Mouse (Mus musculus) intestine, embryonic 16.5 days (tissue): Measurements from ENCODE around the gene Tarbp1. TPM values are rescaled to one million over a fixed set of nuclear protein-coding genes. Genes with fewer than 3 reads are reported as not detected.
"Not testable (repeated sequence)": the region's sequence is repeated elsewhere in the genome, so short reads cannot be mapped to it uniquely, and the experiment has no call there.

Experiments
- ATAC-seq: fragments of 200-750 bp; cut with Nextera tagmentation; 2 replicates; pipeline ENCODE4 v1.8.0; 2017; ENCODE audit warnings: moderate TSS enrichment, moderate library complexity
- H3K27ac ChIP-seq: fragments of 300-500 bp; sonication (generic); 2 replicates; pipeline ENCODE4 v1.5.1; 2014; ENCODE audit warnings: mild to moderate bottlenecking, low read length
- H3K27me3 ChIP-seq: fragments of 300-500 bp; sonication (generic); replicated peaks from 2 replicates; pipeline ENCODE4 v1.6.1; 2014; ENCODE audit warnings: low read length, control low read depth, mixed read lengths; ENCODE audit not compliant: control insufficient read depth, insufficient read depth
- H3K36me3 ChIP-seq: fragments of 300-500 bp; sonication (generic); 2 replicates; pipeline ENCODE4 v1.6.1; 2014; ENCODE audit warnings: low read length, control low read depth; ENCODE audit not compliant: control insufficient read depth, insufficient read depth
- H3K4me1 ChIP-seq: fragments of 300-500 bp; sonication (generic); 2 replicates; pipeline ENCODE4 v1.6.1; 2014; ENCODE audit warnings: low read length, control low read depth, mixed read lengths; ENCODE audit not compliant: control insufficient read depth, insufficient read depth
- H3K4me2 ChIP-seq: fragments of 300-500 bp; sonication (generic); 2 replicates; pipeline ENCODE4 v1.6.1; 2014; ENCODE audit warnings: low read depth, low read length, control low read depth
- H3K4me3 ChIP-seq: fragments of 300-500 bp; sonication (generic); 2 replicates; pipeline ENCODE4 v1.5.1; 2014; ENCODE audit warnings: mild to moderate bottlenecking, low read length
- H3K9ac ChIP-seq: fragments of 300-500 bp; sonication (generic); 2 replicates; pipeline ENCODE4 v1.6.1; 2014; ENCODE audit warnings: low read depth, low read length
- H3K9me3 ChIP-seq: fragments of 300-500 bp; sonication (generic); 2 replicates; pipeline ENCODE4 v1.6.1; 2016; ENCODE audit warnings: low read length, control low read depth; ENCODE audit not compliant: control insufficient read depth
- WGBS: fragments of 180-500 bp; shearing (Covaris S2); extraction: QIAGEN DNeasy Blood & Tissue Kit; methylation state at CpG from one replicate; pipeline ENCODE4 v1.1.7; 2014; 5-methylcytosine and 5-hydroxymethylcytosine counted together
- polyA plus RNA-seq: library from polyadenylated mRNA; unstranded; fragments of >200 nt; fragmentation: Nextera tagmentation; extraction: Ambion mirVana; gene quantifications from 2 replicates; pipeline ENCODE4 v1.2.1, GENCODE M21; 2015

Tarbp1 gene
- polyA plus RNA-seq, 1 experiment from 2014 or later: 1.6 TPM

DNA sequence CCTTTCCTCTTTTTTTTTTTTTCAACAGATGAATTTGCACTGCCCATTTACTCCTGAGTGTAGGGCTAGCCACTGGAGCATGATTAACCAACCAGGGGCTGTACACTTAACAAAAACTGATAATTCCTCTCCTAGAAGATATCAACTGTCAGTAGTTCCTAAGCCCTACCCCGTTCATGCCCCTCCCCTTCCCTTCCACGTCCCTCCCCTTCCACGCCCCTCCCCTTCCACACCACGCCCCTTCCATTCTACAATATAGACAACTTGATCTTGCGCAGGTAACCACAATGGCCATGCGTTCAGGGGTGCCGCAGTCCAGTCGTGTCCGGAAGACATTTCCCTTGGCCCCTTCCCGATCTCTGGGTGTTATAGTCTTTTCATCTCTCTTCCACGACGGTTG, 20.6 kb upstream of the Tarbp1 start:
- Histone ChIP-seq H3K9me3 (no peaks in the 10 kb centered on the region), H3K9ac (no peak overlapping the region), H3K4me3 (no peak overlapping the region), H3K27me3 (no peaks in the 10 kb centered on the region), H3K27ac (no peak overlapping the region), H3K36me3 (no peaks in the 10 kb centered on the region), H3K4me2 (no peak overlapping the region), H3K4me1 (peaks cover 5% of the 10 kb centered on the region; the same call in 1 of the 2 replicates)
- no peak for ATAC-seq
- 80% methylated on average over 12 of the region's 12 CpGs for WGBS

DNA sequence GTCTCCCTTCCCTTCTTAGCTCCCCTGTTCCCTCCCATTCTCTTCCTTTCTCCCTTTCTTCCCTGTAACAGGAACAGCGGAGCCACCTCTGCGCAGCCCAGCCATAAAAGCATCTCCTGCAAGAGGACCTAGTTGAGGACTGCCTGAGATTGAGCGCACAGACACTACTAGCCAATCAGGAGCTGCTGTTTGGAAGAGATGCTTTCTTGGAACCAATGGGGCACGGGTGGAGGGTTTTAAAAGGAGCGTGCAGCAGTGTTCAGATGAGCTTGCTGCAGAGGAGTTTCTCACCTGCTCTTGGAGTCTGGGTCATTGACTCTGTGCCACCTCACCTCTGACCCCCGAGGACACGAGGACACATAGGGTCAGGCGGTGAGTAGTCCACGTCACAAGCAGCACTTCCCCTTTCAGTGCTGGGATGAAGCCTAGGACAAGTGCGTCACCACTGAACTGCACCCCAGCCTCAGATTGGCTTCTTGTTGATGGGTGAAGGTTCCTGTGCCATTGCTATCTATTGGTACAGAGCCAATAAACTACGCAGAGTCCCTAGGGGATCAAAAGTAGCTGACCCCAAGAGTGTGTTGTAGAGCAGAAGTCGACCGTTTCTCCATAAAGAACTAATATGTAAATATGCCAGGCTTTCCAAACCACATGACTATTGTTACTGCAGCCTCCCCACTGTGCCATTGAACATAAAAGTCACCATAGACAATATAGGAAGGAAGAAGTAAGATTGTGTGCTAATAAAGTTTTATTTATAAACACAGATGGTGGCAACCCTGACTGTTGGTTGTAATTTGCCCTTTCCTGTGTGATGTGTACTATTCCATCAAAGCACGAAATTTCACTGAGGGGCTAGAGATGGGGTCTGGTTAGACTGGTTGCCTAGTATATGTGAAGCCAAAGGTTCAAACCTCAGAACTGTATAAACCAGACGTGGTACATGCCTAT, 19.6 kb upstream of the Tarbp1 start:
- H3K36me3 ChIP-seq: no peaks in the 10 kb centered on the region
- H3K4me2 ChIP-seq: no peak overlapping the region
- H3K4me3 ChIP-seq: no peak overlapping the region
- H3K27me3 ChIP-seq: no peaks in the 10 kb centered on the region
- H3K9ac ChIP-seq: no peak overlapping the region
- no peak overlapping the region for H3K27ac ChIP-seq
- no peaks in the 10 kb centered on the region for H3K9me3 ChIP-seq
- ATAC-seq: no peak
- 77% methylated on average over 15 of the region's 15 CpGs for WGBS
- H3K4me1 ChIP-seq: peaks cover 5% of the 10 kb centered on the region; the same call in 1 of the 2 replicates

DNA sequence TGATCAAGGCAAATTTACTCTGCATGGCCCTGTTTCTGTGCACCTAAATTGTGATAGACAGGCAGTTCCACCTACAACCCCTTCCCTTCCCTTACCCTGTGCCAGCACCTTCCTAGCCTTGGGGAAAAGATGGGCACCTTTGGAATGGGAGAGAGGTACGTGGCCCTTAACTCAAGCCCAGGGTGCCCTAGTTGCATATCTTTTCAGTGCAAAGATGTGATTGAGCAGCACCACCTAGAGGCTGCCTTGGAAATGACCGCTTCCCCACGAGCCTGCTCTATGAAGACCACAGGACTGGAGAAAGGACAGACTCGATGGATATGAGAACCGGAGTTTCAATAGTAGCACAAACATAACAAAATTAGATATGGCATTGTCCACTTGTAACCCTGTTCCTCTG, 8.1 kb upstream of the Tarbp1 start:
- no peak overlapping the region for H3K4me2 ChIP-seq
- WGBS: 5% methylated on average over 5 of the region's 5 CpGs
- no peaks in the 10 kb centered on the region for H3K9me3 ChIP-seq
- no peaks in the 10 kb centered on the region for H3K27me3 ChIP-seq
- H3K36me3 ChIP-seq: no peaks in the 10 kb centered on the region
- no peak overlapping the region for H3K9ac ChIP-seq
- H3K4me3 ChIP-seq: no peak overlapping the region
- H3K27ac ChIP-seq: no peak overlapping the region
- ATAC-seq: peak; percentile 66
- H3K4me1 ChIP-seq: peaks cover 5% of the 10 kb centered on the region; the same call in 1 of the 2 replicates

DNA sequence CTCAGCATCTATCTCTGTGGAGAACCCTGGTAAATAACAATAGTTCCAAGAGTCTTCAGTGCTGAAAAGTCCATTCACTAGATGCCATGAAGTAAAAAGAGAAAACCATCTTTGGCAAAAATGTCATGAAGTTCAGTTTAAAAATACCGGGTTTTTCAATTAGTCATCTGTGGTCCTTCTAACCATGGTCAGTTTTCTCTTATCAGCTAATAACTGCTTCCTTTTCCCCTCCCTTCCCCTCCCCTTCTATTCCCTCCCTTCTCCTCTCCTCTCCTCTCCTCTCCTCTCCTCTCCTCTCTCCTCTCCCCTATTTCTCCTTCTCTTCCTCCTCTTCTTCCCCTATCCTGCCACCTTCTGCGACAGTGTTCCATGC, 7.5 kb upstream of the Tarbp1 start:
- no peaks in the 10 kb centered on the region for H3K36me3 ChIP-seq
- H3K27me3 ChIP-seq: no peaks in the 10 kb centered on the region
- H3K27ac ChIP-seq: no peak overlapping the region
- no peak overlapping the region for H3K4me3 ChIP-seq
- no peak overlapping the region for H3K9ac ChIP-seq
- H3K4me1 ChIP-seq: peaks cover 5% of the 10 kb centered on the region; the same call in 1 of the 2 replicates
- ATAC-seq: no peak
- no peaks in the 10 kb centered on the region for H3K9me3 ChIP-seq
- 49% methylated on average over 2 of the region's 2 CpGs for WGBS
- no peak overlapping the region for H3K4me2 ChIP-seq

DNA sequence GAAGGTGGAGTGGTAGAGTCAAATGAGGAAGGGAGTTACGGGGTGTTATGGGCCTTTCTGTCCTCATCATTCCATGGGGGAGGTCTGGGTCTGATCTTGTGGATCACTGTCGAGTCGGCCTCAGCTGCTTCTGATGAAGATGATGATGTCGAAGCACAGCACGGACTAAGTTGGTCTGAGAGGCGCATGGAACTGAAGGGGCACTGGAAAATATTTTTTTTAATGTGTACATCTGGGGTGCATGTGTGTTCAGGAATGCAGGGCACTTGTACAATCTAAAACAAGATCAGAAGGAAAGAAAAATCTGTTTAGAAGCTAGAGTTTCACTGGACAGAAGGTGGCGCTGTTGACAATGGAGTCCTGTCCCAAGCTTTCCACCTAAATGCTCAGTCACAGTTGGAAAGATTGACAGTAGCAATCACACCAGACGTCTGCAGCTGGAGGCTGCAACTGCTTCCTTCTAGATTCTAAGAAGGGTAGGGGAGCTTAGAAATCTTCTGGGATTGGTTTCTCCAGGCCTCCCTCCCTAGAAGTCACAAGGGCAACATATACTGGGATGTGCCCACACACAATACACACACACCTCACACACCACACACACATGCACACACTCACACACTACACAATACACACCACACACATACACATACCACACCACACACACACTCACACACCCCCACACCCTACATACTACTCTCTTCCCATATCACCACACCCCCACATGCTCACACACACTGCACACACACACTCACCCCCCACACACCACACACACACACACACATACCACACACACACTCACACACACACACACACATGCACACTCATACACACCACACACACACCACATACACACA, 6.9 kb upstream of the Tarbp1 start:
- no peak overlapping the region for H3K4me3 ChIP-seq
- WGBS: 48% methylated on average over 8 of the region's 8 CpGs
- H3K27me3 ChIP-seq: no peaks in the 10 kb centered on the region
- ATAC-seq: 0 out of 2 replicates have a peak, but pooled peaks have one; percentile 10
- H3K27ac ChIP-seq: no peak overlapping the region
- H3K36me3 ChIP-seq: no peaks in the 10 kb centered on the region
- no peak overlapping the region for H3K9ac ChIP-seq
- H3K9me3 ChIP-seq: no peaks in the 10 kb centered on the region
- H3K4me1 ChIP-seq: peaks cover 5% of the 10 kb centered on the region; the same call in 1 of the 2 replicates
- no peak overlapping the region for H3K4me2 ChIP-seq

DNA sequence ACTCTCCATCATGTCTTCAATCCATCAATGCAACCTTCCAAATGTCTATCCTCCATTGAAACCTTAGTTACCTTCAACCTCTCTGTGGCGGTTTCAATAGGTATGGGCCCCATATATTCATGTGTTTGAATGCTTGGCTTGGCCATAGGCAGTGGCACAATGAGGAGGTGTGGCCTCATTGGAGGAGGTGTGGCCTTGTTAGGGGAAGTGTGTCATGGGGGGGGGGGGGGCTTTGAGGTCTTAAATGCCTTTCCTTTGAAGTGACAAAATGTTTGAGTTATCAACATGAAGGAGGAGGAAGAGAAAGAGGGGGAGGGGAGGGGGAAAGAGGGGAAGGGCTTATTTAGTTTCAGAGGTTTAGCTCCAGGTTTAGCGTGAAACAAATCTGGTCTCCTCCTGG, 5.5 kb upstream of the Tarbp1 start:
- ATAC-seq: no peak
- Histone ChIP-seq H3K36me3 (no peaks in the 10 kb centered on the region), H3K27me3 (no peaks in the 10 kb centered on the region), H3K27ac (no peak overlapping the region), H3K4me1 (peaks cover 5% of the 10 kb centered on the region; the same call in 1 of the 2 replicates), H3K9ac (no peak overlapping the region), H3K9me3 (no peaks in the 10 kb centered on the region), H3K4me3 (no peak overlapping the region), H3K4me2 (no peak overlapping the region)
- WGBS: 72% methylated on average over 2 of the region's 2 CpGs

DNA sequence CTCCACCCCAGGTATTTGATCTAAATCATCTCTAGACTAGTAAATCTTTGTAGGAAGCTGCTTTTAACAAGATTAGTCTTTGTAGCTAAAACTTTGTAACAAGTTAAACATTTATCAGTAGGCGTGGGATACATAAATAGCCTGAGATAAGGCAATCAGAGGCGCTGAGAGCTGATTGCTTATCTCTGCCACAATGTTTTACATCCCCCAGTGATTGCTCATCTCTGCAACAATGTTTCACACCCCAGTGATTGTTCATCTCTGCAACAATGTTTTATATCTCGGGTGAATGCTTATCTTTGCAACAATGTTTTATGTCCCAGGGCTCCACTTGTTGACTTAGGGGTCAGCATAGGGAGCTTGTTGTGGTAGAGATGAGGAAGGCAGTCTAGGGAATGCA, 3.8 kb upstream of the Tarbp1 start:
- no peak overlapping the region for H3K9ac ChIP-seq
- WGBS: 34% methylated on average over 3 of the region's 3 CpGs

DNA sequence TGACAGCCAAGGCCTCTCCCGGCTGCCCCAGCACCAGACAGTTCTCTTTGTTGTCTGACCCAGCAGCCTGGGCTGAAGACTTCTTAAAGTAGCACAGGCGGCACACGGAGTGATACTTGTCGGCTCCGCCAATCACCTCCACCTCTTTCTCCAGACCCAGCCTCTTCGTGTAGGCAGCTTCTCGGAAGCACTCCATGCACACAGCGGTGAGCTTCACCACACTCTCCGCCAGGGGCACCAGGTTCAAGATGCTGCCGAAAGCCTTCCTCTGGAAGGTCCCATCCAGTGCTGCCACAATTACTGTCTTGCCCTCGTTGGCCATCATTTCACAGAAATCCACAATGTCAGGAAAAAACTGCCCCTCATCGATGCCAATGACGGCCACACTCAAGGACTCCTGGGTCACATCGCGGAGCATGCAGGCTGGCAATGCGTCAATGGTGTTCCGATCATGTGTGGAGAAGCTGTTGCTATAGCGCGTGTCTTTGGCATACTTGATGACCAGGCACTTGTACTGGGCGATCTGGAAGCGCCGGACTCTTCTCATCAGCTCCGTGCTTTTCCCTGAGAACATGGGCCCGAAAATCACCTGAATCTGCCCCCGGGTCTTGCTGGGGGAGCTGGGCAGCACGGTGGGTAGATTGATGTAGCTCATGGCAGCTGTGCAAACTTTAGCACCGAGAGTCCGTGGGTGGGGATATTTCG, 1.4 kb upstream of the Tarbp1 start:
- not testable (repeated sequence) for ATAC-seq

More for the DNA sequence above, 3.8 kb upstream of the Tarbp1 start:
- Histone ChIP-seq H3K27me3 (no peaks in the 10 kb centered on the region), H3K4me1 (peaks cover 5% of the 10 kb centered on the region; the same call in 1 of the 2 replicates), H3K36me3 (no peaks in the 10 kb centered on the region), H3K9me3 (no peaks in the 10 kb centered on the region), H3K4me2 (no peak overlapping the region), H3K4me3 (no peak overlapping the region), H3K27ac (no peak overlapping the region)
- 0 out of 2 replicates have a peak, but pooled peaks have one; percentile 2 for ATAC-seq

DNA sequence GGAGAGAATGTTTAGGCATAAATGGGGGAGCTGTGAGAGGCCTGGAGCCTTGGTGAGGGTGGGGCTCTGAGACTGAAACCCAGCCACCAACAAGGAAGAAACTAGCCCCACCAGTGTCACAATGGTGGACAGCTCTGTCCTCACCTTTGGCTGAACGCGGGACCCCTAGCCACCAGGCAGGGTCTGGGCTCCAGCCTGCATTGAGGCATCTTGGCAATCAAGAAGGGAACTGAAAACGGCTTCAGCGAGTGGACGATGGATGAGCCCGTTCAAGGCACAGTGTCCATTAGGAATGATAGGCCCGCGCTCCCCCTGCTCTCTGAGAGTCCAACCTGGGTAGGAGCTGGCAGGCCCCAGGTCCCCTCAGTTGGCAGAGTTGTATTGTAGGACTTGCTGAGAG, 873 bp upstream of the Tarbp1 start:
- not testable (repeated sequence) for H3K27ac ChIP-seq, H3K36me3 ChIP-seq, H3K4me2 ChIP-seq, H3K4me3 ChIP-seq, H3K4me1 ChIP-seq, H3K9me3 ChIP-seq, H3K27me3 ChIP-seq, H3K9ac ChIP-seq, ATAC-seq
- WGBS: 58% methylated on average over 8 of the region's 8 CpGs

More for the DNA sequence above, 1.4 kb upstream of the Tarbp1 start:
- not testable (repeated sequence) for H3K27me3 ChIP-seq, H3K9ac ChIP-seq, H3K4me1 ChIP-seq, H3K4me3 ChIP-seq, H3K9me3 ChIP-seq, H3K27ac ChIP-seq, H3K4me2 ChIP-seq, H3K36me3 ChIP-seq
- WGBS: 54% methylated on average over 29 of the region's 29 CpGs
